ENCODE assay signal across 9 mouse cellular contexts in the genomic region with DNA sequence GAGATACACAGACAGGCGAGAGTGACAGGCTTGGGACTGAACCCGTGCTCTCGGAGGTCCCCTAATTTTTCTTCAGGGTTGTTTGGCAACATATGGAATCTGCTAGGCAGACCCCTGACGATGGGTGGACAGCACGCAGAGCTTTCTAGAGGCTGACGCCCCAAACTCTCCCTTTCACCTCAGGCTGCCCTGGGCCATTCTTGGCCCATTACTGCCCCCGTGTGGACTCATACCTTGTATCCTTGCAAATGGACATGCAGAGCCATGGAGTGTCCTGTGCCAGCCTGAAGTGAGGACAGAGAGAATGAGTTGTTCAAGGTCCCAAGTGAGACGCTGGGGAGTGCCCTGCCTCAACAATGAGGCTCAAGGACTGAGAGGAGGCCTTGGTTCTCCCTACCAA. TPM values are rescaled to one million over a fixed set of nuclear protein-coding genes. Genes with fewer than 3 reads are reported as not detected.
DNase-seq lines count a peak whose midpoint lies in the region; ATAC-seq and TF ChIP-seq lines count a peak whose summit lies in the region.
"Had no signal": no experiment of that assay in that cellular context is flagged by ENCODE, and none has a peak within 500 bp of the region (broad histone marks: within the 10 kb centered on the region; RNA-seq: fewer than 3 reads in every experiment).

No protein-coding gene starts in this region.

- H3ac ChIP-seq in myocyte (ENCODE audit: control insufficient read depth, insufficient read length): no peak overlapping the region

- no peak for ATAC-seq in kidney, embryonic 14.5 days (ENCODE audit: low FRiP score, low TSS enrichment)

- DNase-seq in kidney, adult 11 months: peak; percentile 73
- peak; percentile 81 for DNase-seq in NIH3T3 (ENCODE audit: low read depth)
- DNase-seq in cerebellum, postnatal 10 days: peak; percentile 89
- peak; percentile 37 to 59 for DNase-seq in heart, adult 9 months (ENCODE audit: low spot score in 2 of 2)
- DNase-seq in left cerebral cortex, postnatal 25 days (ENCODE audit: low spot score in 2 of 2): peak; percentile 44 to 55
- peak; percentile 56 for DNase-seq in testis, postnatal 14 days (ENCODE audit: low spot score)

- no peak overlapping the region for H3K9ac ChIP-seq in kidney, embryonic 14.5 days (ENCODE audit: low read depth, low read length)

- H3K9me3 ChIP-seq in kidney, embryonic 14.5 days (ENCODE audit: control insufficient read depth, low read length): no peaks in the 10 kb centered on the region

- no peak overlapping the region for H3K4me2 ChIP-seq in kidney, embryonic 14.5 days (replicated peaks; ENCODE audit: low read depth, low read length)
- H3K4me2 ChIP-seq in myocyte (ENCODE audit: low read depth): no peak overlapping the region

- H3K27ac ChIP-seq in kidney, embryonic 14.5 days (ENCODE audit: low read depth, low read length): no peak overlapping the region

- H3K4me3 ChIP-seq in kidney, embryonic 14.5 days (ENCODE audit: low read length): no peak overlapping the region
- no peak overlapping the region for H3K4me3 ChIP-seq in myocyte
- H3K4me3 ChIP-seq: erythroblast, embryonic 14.5 days had no signal

- H3K79me2 ChIP-seq in myocyte (ENCODE audit: control insufficient read depth, insufficient read depth): peaks cover 8% of the 10 kb centered on the region

- intact Hi-C loops in left cerebral cortex, postnatal 25 days (cut with DNase I): loop anchor here (2.0 kb wide), 2 partner anchors 44 to 294 kb away; partner anchors contain the start of gene Col23a1

- peaks cover 15% of the 10 kb centered on the region for H3K36me3 ChIP-seq in kidney, embryonic 14.5 days (ENCODE audit: control insufficient read depth, insufficient read depth, low read length)
- peaks cover 6% of the 10 kb centered on the region for H3K36me3 ChIP-seq in myocyte (ENCODE audit: control insufficient read depth, insufficient read depth)

- no peaks in the 10 kb centered on the region for H3K27me3 ChIP-seq in kidney, embryonic 14.5 days (ENCODE audit: control insufficient read depth, insufficient read depth, low read length)
- H3K27me3 ChIP-seq in myocyte (ENCODE audit: control insufficient read depth, insufficient read depth, insufficient read length): no peaks in the 10 kb centered on the region

- no peak for TF ChIP-seq POLR2A in myocyte (IDR thresholded peaks at IDR 0.05; ENCODE audit: insufficient read length, low read depth)

- H3K4me1 ChIP-seq in kidney, embryonic 14.5 days (ENCODE audit: control insufficient read depth, insufficient read depth, low read length): peaks cover 8% of the 10 kb centered on the region; the same call in 1 of the 2 replicates

- WGBS in kidney, embryonic 14.5 days: 23% methylated on average over 8 of the region's 8 CpGs

TF ChIP-seq in myocyte, 11 proteins besides CTCF, POLR2A, EP300 and RAD21:
- peak; percentile 21 for TF ChIP-seq POLR2AphosphoS2 (IDR thresholded peaks at IDR 0.05; ENCODE audit: insufficient read length, low read depth)
- no peak for TF ChIP-seq TCF3 (IDR thresholded peaks at IDR 0.05; ENCODE audit: insufficient read length, low read depth)

RNA-seq across cellular contexts. Expression of gene Phykpl, which starts 1.8 kb away (rescaled TPM):
- polyA plus RNA-seq in kidney, embryonic 14.5 days (2014; fragmentation: Nextera tagmentation; extraction: Ambion mirVana): 15.9 and 23.2 TPM in 2 replicates
- 1 to 10 TPM; 5.7 to 8.4 TPM for total RNA-seq in left cerebral cortex, postnatal 25 days (2021)
- polyA plus RNA-seq in myocyte (2012; fragmentation: generic; extraction: Trizol): 7.0 TPM

RNA-seq across cellular contexts. Expression of gene Hnrnpab, which starts 23.9 kb away (rescaled TPM):
- polyA plus RNA-seq in kidney, embryonic 14.5 days (2014; fragmentation: Nextera tagmentation; extraction: Ambion mirVana): 628 and 680 TPM in 2 replicates
- 100 to 1,000 TPM; 116 to 129 TPM for total RNA-seq in left cerebral cortex, postnatal 25 days (2021)
- polyA plus RNA-seq in myocyte (2012; fragmentation: generic; extraction: Trizol): 371 TPM

RNA-seq across cellular contexts. Expression of gene Nhp2, which starts 36.8 kb away (rescaled TPM):
- 211 and 264 TPM in 2 replicates for polyA plus RNA-seq in kidney, embryonic 14.5 days (2014; fragmentation: Nextera tagmentation; extraction: Ambion mirVana)
- total RNA-seq in left cerebral cortex, postnatal 25 days (2021): 10 to 100 TPM; 39.3 to 47.6 TPM
- polyA plus RNA-seq in myocyte (2012; fragmentation: generic; extraction: Trizol): 137 TPM

RNA-seq across cellular contexts. Expression of gene Rmnd5b, which starts 53.0 kb away (rescaled TPM):
- polyA plus RNA-seq in kidney, embryonic 14.5 days (2014; fragmentation: Nextera tagmentation; extraction: Ambion mirVana): 38.9 and 48.7 TPM in 2 replicates
- 10 to 100 TPM; 55.0 to 60.7 TPM for total RNA-seq in left cerebral cortex, postnatal 25 days (2021)
- 41.0 TPM for polyA plus RNA-seq in myocyte (2012; fragmentation: generic; extraction: Trizol)
